ENCODE assay signal across 22 mouse cellular contexts in the genomic region with DNA sequence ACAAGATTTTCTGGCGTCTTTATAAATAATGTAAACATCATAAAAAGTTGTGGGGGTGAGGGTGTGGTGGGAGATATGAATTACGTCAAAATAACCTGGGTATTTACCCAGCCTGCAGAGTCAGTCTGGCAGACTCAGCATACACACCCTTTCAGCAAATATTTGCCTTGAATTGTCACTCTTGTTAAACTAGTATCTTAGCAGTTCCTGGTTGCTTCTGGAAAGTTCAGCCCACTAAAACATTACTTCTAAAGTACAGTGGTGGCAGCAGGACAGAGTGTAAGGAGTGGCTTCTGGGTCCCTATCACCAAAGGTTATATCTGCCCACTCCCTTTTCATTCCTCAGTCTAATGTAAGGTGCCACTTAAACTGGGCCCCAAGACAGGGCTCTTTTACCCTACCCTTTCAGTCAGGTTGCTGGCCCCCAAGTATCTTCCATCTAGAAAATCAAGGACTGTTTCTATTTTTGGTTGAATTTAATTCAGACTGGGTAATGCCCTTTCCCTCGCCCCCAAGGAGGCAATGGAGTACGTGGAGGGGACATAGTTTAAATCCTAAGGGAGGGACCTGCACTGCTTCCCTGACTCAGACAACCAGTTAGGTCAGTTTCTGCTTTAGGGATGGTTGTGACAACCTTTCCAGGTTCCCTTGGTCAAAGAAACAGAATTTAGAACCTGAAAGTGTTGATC.
DNase-seq lines count a peak whose midpoint lies in the region; ATAC-seq and TF ChIP-seq lines count a peak whose summit lies in the region.
"Had no signal": no experiment of that assay in that cellular context is flagged by ENCODE, and none has a peak within 500 bp of the region (broad histone marks: within the 10 kb centered on the region; RNA-seq: fewer than 3 reads in every experiment).

No protein-coding gene starts in this region.

- no peak for ATAC-seq in liver, embryonic 11.5 days (replicated peaks; ENCODE audit: low FRiP score)
- ATAC-seq in intestine, embryonic 15.5 days = peak; percentile 90
- ATAC-seq in stomach, embryonic 15.5 days (ENCODE audit: insufficient read depth, low FRiP score, low read depth) = peak; percentile 80
- ATAC-seq: CD4-positive, CD25-positive, alpha-beta regulatory T cell, adult 4 months; forebrain, embryonic 13.5 days; hindbrain, embryonic 16.5 days; midbrain, embryonic 16.5 days had no signal

- H3K27me3 ChIP-seq in liver, adult 2 months (ENCODE audit: control insufficient read depth, insufficient read depth, low read length) = no peaks in the 10 kb centered on the region
- H3K27me3 ChIP-seq in liver, embryonic 11.5 days (replicated peaks; ENCODE audit: control insufficient read depth, insufficient read depth, low read length) = no peaks in the 10 kb centered on the region
- H3K27me3 ChIP-seq in intestine, embryonic 15.5 days (replicated peaks) = no peaks in the 10 kb centered on the region
- H3K27me3 ChIP-seq in stomach, embryonic 15.5 days (replicated peaks) = no peaks in the 10 kb centered on the region
- H3K27me3 ChIP-seq: forebrain, embryonic 13.5 days; limb, embryonic 15.5 days; neural tube, embryonic 13.5 days had no signal

- H3K4me3 ChIP-seq in liver, adult 2 months (ENCODE audit: insufficient read depth, low read depth, low read length) = no peak overlapping the region
- H3K4me3 ChIP-seq in liver, embryonic 11.5 days (ENCODE audit: low read depth, low read length) = no peak overlapping the region
- H3K4me3 ChIP-seq in intestine, embryonic 15.5 days (replicated peaks) = no peak overlapping the region
- H3K4me3 ChIP-seq in stomach, embryonic 15.5 days (replicated peaks) = no peak overlapping the region
- H3K4me3 ChIP-seq: erythroblast, embryonic 14.5 days; forebrain, embryonic 13.5 days; limb, embryonic 15.5 days; myocyte; neural tube, embryonic 13.5 days had no signal

- TF ChIP-seq CTCF in liver, adult 2 months (IDR thresholded peaks at IDR 0.05; ENCODE audit: low read depth, low read length) = no peak

- no peaks in the 10 kb centered on the region for H3K36me3 ChIP-seq in liver, adult 2 months (ENCODE audit: control insufficient read depth, insufficient read depth, low read length)
- H3K36me3 ChIP-seq in liver, embryonic 11.5 days (ENCODE audit: control insufficient read depth, insufficient read depth, low read length) = no peaks in the 10 kb centered on the region
- H3K36me3 ChIP-seq in intestine, embryonic 15.5 days = no peaks in the 10 kb centered on the region
- H3K36me3 ChIP-seq in stomach, embryonic 15.5 days = no peaks in the 10 kb centered on the region
- H3K36me3 ChIP-seq: limb, embryonic 15.5 days; neural tube, embryonic 13.5 days had no signal

- WGBS in liver, adult 2 months = 32% methylated on average over 4 of the region's 4 CpGs
- 61% methylated on average over 4 of the region's 4 CpGs for WGBS in liver, embryonic 11.5 days
- WGBS in intestine, embryonic 15.5 days = 53% methylated on average over 4 of the region's 4 CpGs
- WGBS in stomach, embryonic 15.5 days = 42% methylated on average over 4 of the region's 4 CpGs

- H3K4me2 ChIP-seq in liver, embryonic 11.5 days = no peak overlapping the region
- H3K4me2 ChIP-seq in intestine, embryonic 15.5 days (replicated peaks) = no peak overlapping the region
- H3K4me2 ChIP-seq in stomach, embryonic 15.5 days = no peak overlapping the region
- H3K4me2 ChIP-seq: forebrain, embryonic 13.5 days; heart, embryonic 11.5 days; limb, embryonic 15.5 days; neural tube, embryonic 13.5 days had no signal

- peak; percentile 38 for DNase-seq in cerebellum, adult 11-12 months
- no peak for DNase-seq in cerebellum, adult 11 months
- peak; percentile 75 for DNase-seq in liver, adult 2 months (ENCODE audit: extremely low read depth, low read depth, low spot score)
- DNase-seq in liver, embryonic 11.5 days (ENCODE audit: low spot score) = no peak
- DNase-seq in spleen, adult 18-20 months = no peak
- DNase-seq in B cell, adult 2 months = no peak
- DNase-seq: kidney, adult 18-20 months; kidney, postnatal 4 days; lung, postnatal 4 days; retina, postnatal 1 day; thymus, postnatal 25 days had no signal

- no peaks in the 10 kb centered on the region; the same call in 1 of the 2 replicates for H3K9me3 ChIP-seq in liver, embryonic 11.5 days (ENCODE audit: control insufficient read depth, low read length)
- no peaks in the 10 kb centered on the region for H3K9me3 ChIP-seq in intestine, embryonic 15.5 days
- H3K9me3 ChIP-seq in stomach, embryonic 15.5 days = no peaks in the 10 kb centered on the region
- H3K9me3 ChIP-seq: forebrain, embryonic 13.5 days; limb, embryonic 15.5 days; neural tube, embryonic 13.5 days had no signal

- no peak for TF ChIP-seq POLR2A in liver, adult 2 months (IDR thresholded peaks at IDR 0.05; ENCODE audit: extremely low read depth, insufficient read depth, low read length)

- H3K79me2 ChIP-seq in liver, adult 2 months (ENCODE audit: control insufficient read depth, insufficient read depth, low read length) = no peaks in the 10 kb centered on the region

- peaks cover 5% of the 10 kb centered on the region; the same call in 1 of the 2 replicates for H3K4me1 ChIP-seq in liver, adult 2 months (ENCODE audit: control insufficient read depth, insufficient read depth, low read length)
- no peaks in the 10 kb centered on the region for H3K4me1 ChIP-seq in liver, embryonic 11.5 days (replicated peaks; ENCODE audit: control insufficient read depth, insufficient read depth, low read length)
- no peaks in the 10 kb centered on the region for H3K4me1 ChIP-seq in intestine, embryonic 15.5 days (replicated peaks)
- H3K4me1 ChIP-seq in stomach, embryonic 15.5 days = no peaks in the 10 kb centered on the region

- H3K9ac ChIP-seq in liver, adult 2 months (ENCODE audit: low read depth, low read length) = no peak overlapping the region
- no peak overlapping the region for H3K9ac ChIP-seq in liver, embryonic 11.5 days (ENCODE audit: low read depth, low read length)
- H3K9ac ChIP-seq in intestine, embryonic 15.5 days = no peak overlapping the region
- no peak overlapping the region for H3K9ac ChIP-seq in stomach, embryonic 15.5 days
- H3K9ac ChIP-seq: forebrain, embryonic 13.5 days; limb, embryonic 15.5 days; neural tube, embryonic 13.5 days had no signal

- H3K27ac ChIP-seq in liver, adult 2 months (replicated peaks; ENCODE audit: insufficient read depth, low read depth, low read length) = no peak overlapping the region
- H3K27ac ChIP-seq in liver, embryonic 11.5 days (ENCODE audit: low read depth, low read length) = no peak overlapping the region
- peak overlapping the region; percentile 14; the same call in 1 of the 2 replicates for H3K27ac ChIP-seq in intestine, embryonic 15.5 days
- H3K27ac ChIP-seq in stomach, embryonic 15.5 days = peak overlapping the region; percentile 78
- H3K27ac ChIP-seq: forebrain, embryonic 13.5 days; limb, embryonic 15.5 days; neural tube, embryonic 13.5 days had no signal

Comparison
In these comparisons a context has a peak if more than half of its experiments do, and no peak if none do; other contexts are left out.
1. DNase-seq: peak in cerebellum, adult 11-12 months (single experiment) and liver, adult 2 months (single experiment); none in cerebellum, adult 11 months (single experiment), liver, embryonic 11.5 days (single experiment), spleen, adult 18-20 months (0 of 2) and B cell, adult 2 months (0 of 2).
2. H3K27ac ChIP-seq: peak in intestine, embryonic 15.5 days (single experiment) and stomach, embryonic 15.5 days (single experiment); none in liver, adult 2 months (single experiment) and liver, embryonic 11.5 days (single experiment).